Mouse (Mus musculus) hindbrain, embryonic 12.5 days (tissue): Measurements from ENCODE around the gene Tdgf1. TPM values are rescaled to one million over a fixed set of nuclear protein-coding genes. Genes with fewer than 3 reads are reported as not detected.

Source experiments
- microRNA-seq: library from miRNA; unstranded; fragments of <30 nt; microRNA quantifications from one replicate; pipeline ENCODE4, GENCODE M21; 2017
- polyA plus RNA-seq: library from polyadenylated mRNA; unstranded; fragments of >200 nt; fragmentation: Nextera tagmentation; extraction: Ambion mirVana; gene quantifications from 2 replicates; pipeline ENCODE4 v1.2.1, GENCODE M21; 2016

Tdgf1 gene
- polyA plus RNA-seq, 1 experiment from 2014 or later = not detected

Small RNAs within 50 kb of the gene (microRNA-seq; reads per million reads assigned to microRNA genes)
- gene Gm24269 = not detected

Other genes with a start within 250 kb of the Tdgf1 start
- 2.0 TPM in 2 replicates for gene Myl3, start 204.3 kb downstream of the Tdgf1 start, polyA plus RNA-seq
- gene Pth1r, start 199.0 kb downstream of the Tdgf1 start, polyA plus RNA-seq = 44.3 and 52.4 TPM in 2 replicates
- gene Prss42, start 148.0 kb downstream of the Tdgf1 start, polyA plus RNA-seq = not detected in 2 replicates
- gene Prss44, start 132.2 kb downstream of the Tdgf1 start, polyA plus RNA-seq = not detected in 2 replicates
- not detected in 2 replicates for gene Prss43, start 119.5 kb downstream of the Tdgf1 start, polyA plus RNA-seq
- gene Prss45, start 111.6 kb downstream of the Tdgf1 start, polyA plus RNA-seq = not detected in 2 replicates
- not detected in 2 replicates for gene Prss46, start 101.7 kb downstream of the Tdgf1 start, polyA plus RNA-seq
- 0.26 TPM in 1 of 2 replicates, not detected in the other for gene Prss50, start 88.2 kb downstream of the Tdgf1 start, polyA plus RNA-seq
- gene Als2cl, start 66.3 kb downstream of the Tdgf1 start, polyA plus RNA-seq = 1.5 and 1.9 TPM in 2 replicates
- gene Tmie, start 66.0 kb downstream of the Tdgf1 start, polyA plus RNA-seq = 1.1 and 1.2 TPM in 2 replicates
- gene Fam240a, start 29.3 kb downstream of the Tdgf1 start, polyA plus RNA-seq = not detected in 2 replicates
- 0.09 and 0.12 TPM in 2 replicates for gene Lrrc2, start 5.4 kb upstream of the Tdgf1 start, polyA plus RNA-seq
- not detected in 2 replicates for gene Rtp3, start 44.4 kb upstream of the Tdgf1 start, polyA plus RNA-seq
- gene Ltf, start 73.1 kb upstream of the Tdgf1 start, polyA plus RNA-seq = 1.8 and 2.4 TPM in 2 replicates
- gene Ccrl2, start 111.4 kb upstream of the Tdgf1 start, polyA plus RNA-seq = 0.97 and 1.4 TPM in 2 replicates
- 50.5 and 53.7 TPM in 2 replicates for gene Lrrfip2, start 171.4 kb upstream of the Tdgf1 start, polyA plus RNA-seq